Mouse (Mus musculus) Muller cell, postnatal 12 days (primary cell): ENCODE measurements around the gene Styxl1.

ENCODE experiments used
- DNase-seq: peaks from one replicate; pipeline ENCODE4 v3.0.0-alpha.2; 2015; ENCODE audit errors: inconsistent ontology term

Gene Styxl1

DNA sequence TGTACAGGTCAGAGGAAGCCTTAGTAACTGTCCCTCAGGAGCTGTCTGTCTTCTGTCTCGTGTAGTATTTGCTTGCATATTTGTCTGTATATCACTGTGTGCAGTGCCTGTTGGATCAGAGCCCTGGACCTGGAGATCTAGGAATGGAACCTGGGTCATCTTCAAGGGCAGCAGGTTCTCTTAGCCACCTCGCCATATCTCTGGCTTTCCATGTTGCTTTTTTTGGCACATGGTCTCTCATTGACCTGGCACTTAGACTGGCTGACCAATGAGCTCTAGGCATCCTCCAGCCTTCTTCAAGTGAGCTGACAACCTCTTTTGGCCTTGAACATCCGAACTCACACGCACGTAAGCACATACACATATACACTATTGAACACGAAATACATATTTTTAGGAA is 76.0 kb downstream of the Styxl1 start:
- DNase-seq: no peak

- no peak for DNase-seq
Observed at GRCm38 (mm10) chr5:135701601-135702000, 76.6 kb downstream of the Styxl1 start.

GRCm38 (mm10) chr5:135697711-135698111 is 80.5 kb downstream of the Styxl1 start:
- DNase-seq: no peak
